Mouse (Mus musculus) ES-Bruce4 (cell line): Measurements from ENCODE around the gene Nr2f6.

Experiments used
- CTCF ChIP-seq: IDR thresholded peaks from one replicate; pipeline ENCODE4 v1.8.1; 2011; ENCODE audit warnings: low read depth, low read length
- EP300 ChIP-seq: IDR thresholded peaks from 2 replicates; pipeline ENCODE4 v1.6.1; 2011; ENCODE audit warnings: low read depth, low read length; ENCODE audit not compliant: insufficient read depth
- POLR2A ChIP-seq: IDR thresholded peaks from one replicate; pipeline ENCODE4 v1.8.1; 2011; ENCODE audit warnings: low read length; ENCODE audit not compliant: insufficient read depth

GRCm38 (mm10) chr8:71392871-71393270 is 11.1 kb upstream of the Nr2f6 start:
- TF ChIP-seq EP300, result no peak
- no peak for TF ChIP-seq POLR2A
- TF ChIP-seq CTCF, result no peak
